Mouse (Mus musculus) liver, embryonic 16.5 days (tissue): ENCODE data around the gene Hic2. TPM values are rescaled to one million over a fixed set of nuclear protein-coding genes. Genes with fewer than 3 reads are reported as not detected.

Experiments used
- ATAC-seq: fragments of 200-750 bp; cut with Nextera tagmentation; 2 replicates; pipeline ENCODE4 v1.8.0; 2017; ENCODE audit warnings: low read depth, mild to moderate bottlenecking, moderate number of reproducible peaks, moderate library complexity
- H3K27ac ChIP-seq: fragments of 300-500 bp; sonication (generic); 2 replicates; pipeline ENCODE4 v1.5.1; 2014; ENCODE audit warnings: mild to moderate bottlenecking, low read length
- H3K27me3 ChIP-seq: fragments of 300-500 bp; sonication (generic); 2 replicates; pipeline ENCODE4 v1.6.1; 2014; ENCODE audit warnings: low read depth, low read length, mixed read lengths; ENCODE audit not compliant: control insufficient read depth, insufficient read depth
- H3K36me3 ChIP-seq: fragments of 300-500 bp; sonication (generic); 2 replicates; pipeline ENCODE4 v1.6.1; 2014; ENCODE audit warnings: mild to moderate bottlenecking; ENCODE audit not compliant: control insufficient read depth, insufficient read depth
- H3K4me1 ChIP-seq: fragments of 300-500 bp; sonication (generic); 2 replicates; pipeline ENCODE4 v1.6.1; 2014; ENCODE audit warnings: low read depth, low read length, mixed read lengths; ENCODE audit not compliant: control insufficient read depth
- H3K4me2 ChIP-seq: fragments of 300-500 bp; sonication (generic); 2 replicates; pipeline ENCODE4 v1.6.1; 2014; ENCODE audit warnings: low read depth, low read length, mixed read lengths
- H3K4me3 ChIP-seq: fragments of 300-500 bp; sonication (generic); 2 replicates; pipeline ENCODE4 v1.5.1; 2014; ENCODE audit warnings: low read depth, mild to moderate bottlenecking, low read length
- H3K9ac ChIP-seq: fragments of 300-500 bp; sonication (generic); 2 replicates; pipeline ENCODE4 v1.6.1; 2014; ENCODE audit warnings: low read depth, low read length
- H3K9me3 ChIP-seq: fragments of 300-500 bp; sonication (generic); replicated peaks from 2 replicates; pipeline ENCODE4 v1.6.1; 2016; ENCODE audit warnings: low read length; ENCODE audit not compliant: control insufficient read depth
- WGBS: fragments of 180-500 bp; shearing (Covaris S2); extraction: QIAGEN DNeasy Blood & Tissue Kit; methylation state at CpG from one replicate; pipeline ENCODE4 v1.1.7; 2014; ENCODE audit not compliant: insufficient replicate concordance; 5-methylcytosine and 5-hydroxymethylcytosine counted together
- polyA plus RNA-seq: library from polyadenylated mRNA; unstranded; fragments of >200 nt; fragmentation: Nextera tagmentation; extraction: Ambion mirVana; gene quantifications from 2 replicates; pipeline ENCODE4 v1.2.1, GENCODE M21; 2015

The Hic2 gene
- polyA plus RNA-seq, 1 experiment from 2014 or later, result 3.4 TPM

GRCm38 (mm10) chr16:17249135-17249534, 15.8 kb downstream of the Hic2 start:
- Histone ChIP-seq H3K4me1 (peaks cover 52% of the 10 kb centered on the region), H3K27ac (no peak overlapping the region), H3K27me3 (no peaks in the 10 kb centered on the region), H3K4me3 (no peak overlapping the region), H3K9me3 (no peaks in the 10 kb centered on the region), H3K9ac (no peak overlapping the region), H3K4me2 (0 out of 2 replicates have a peak overlapping the region, but pooled peaks have one; percentile 18), H3K36me3 (no peaks in the 10 kb centered on the region)
- peak; percentile 74 for ATAC-seq
- 14% methylated on average over 6 of the region's 6 CpGs for WGBS

- H3K9ac ChIP-seq, result no peak overlapping the region
- 60% methylated on average over 3 of the region's 3 CpGs for WGBS
- no peaks in the 10 kb centered on the region for H3K9me3 ChIP-seq
- H3K4me3 ChIP-seq, result no peak overlapping the region
- H3K36me3 ChIP-seq, result no peaks in the 10 kb centered on the region; the same call in none of the 2 replicates
- peaks cover 54% of the 10 kb centered on the region for H3K4me1 ChIP-seq
- H3K4me2 ChIP-seq, result peak overlapping the region; percentile 40
- peak; percentile 18; the same call in 1 of the 2 replicates for ATAC-seq
- H3K27me3 ChIP-seq, result no peaks in the 10 kb centered on the region
- peak overlapping the region; percentile 62 for H3K27ac ChIP-seq
These were observed 18.2 kb downstream of the Hic2 start for GRCm38 (mm10) chr16:17251539-17251938.

GRCm38 (mm10) chr16:17252086-17252726, 18.8 kb downstream of the Hic2 start:
- H3K27me3 ChIP-seq, result no peaks in the 10 kb centered on the region
- H3K27ac ChIP-seq, result peak overlapping the region; percentile 62
- no peaks in the 10 kb centered on the region for H3K9me3 ChIP-seq
- H3K4me1 ChIP-seq, result peaks cover 54% of the 10 kb centered on the region
- peak overlapping the region; percentile 40 for H3K4me2 ChIP-seq
- H3K36me3 ChIP-seq, result no peaks in the 10 kb centered on the region; the same call in none of the 2 replicates
- ATAC-seq, result peak; percentile 82
- H3K9ac ChIP-seq, result no peak overlapping the region; the same call in 1 of the 2 replicates
- no peak overlapping the region for H3K4me3 ChIP-seq
- WGBS, result 30% methylated on average over 3 of the region's 3 CpGs

GRCm38 (mm10) chr16:17252841-17253240, 19.5 kb downstream of the Hic2 start:
- Histone ChIP-seq H3K9me3 (no peaks in the 10 kb centered on the region), H3K27ac (peak overlapping the region; percentile 62), H3K27me3 (no peaks in the 10 kb centered on the region), H3K36me3 (peaks cover 3% of the 10 kb centered on the region), H3K4me3 (no peak overlapping the region), H3K4me1 (peaks cover 54% of the 10 kb centered on the region), H3K4me2 (peak overlapping the region; percentile 40; the same call in 1 of the 2 replicates), H3K9ac (peak overlapping the region; percentile 38)
- WGBS, result 29% methylated on average over 7 of the region's 7 CpGs
- peak; percentile 17; the same call in 1 of the 2 replicates for ATAC-seq

- no peak overlapping the region for H3K4me2 ChIP-seq
- no peaks in the 10 kb centered on the region for H3K9me3 ChIP-seq
- WGBS, result 74% methylated on average over 4 of the region's 4 CpGs
- peaks cover 3% of the 10 kb centered on the region for H3K36me3 ChIP-seq
- no peak for ATAC-seq
- H3K27me3 ChIP-seq, result no peaks in the 10 kb centered on the region
- peaks cover 43% of the 10 kb centered on the region for H3K4me1 ChIP-seq
- H3K9ac ChIP-seq, result no peak overlapping the region
- no peak overlapping the region for H3K27ac ChIP-seq
- no peak overlapping the region for H3K4me3 ChIP-seq
These were observed 20.7 kb downstream of the Hic2 start for GRCm38 (mm10) chr16:17254005-17254597.

GRCm38 (mm10) chr16:17255270-17255669, 21.9 kb downstream of the Hic2 start:
- ATAC-seq, result no peak
- Histone ChIP-seq H3K27me3 (no peaks in the 10 kb centered on the region), H3K4me3 (no peak overlapping the region), H3K9me3 (no peaks in the 10 kb centered on the region), H3K4me2 (no peak overlapping the region), H3K27ac (no peak overlapping the region), H3K36me3 (peaks cover 3% of the 10 kb centered on the region), H3K9ac (no peak overlapping the region), H3K4me1 (peaks cover 32% of the 10 kb centered on the region)
- WGBS, result 53% methylated on average over 2 of the region's 2 CpGs

GRCm38 (mm10) chr16:17257359-17257821, 24.0 kb downstream of the Hic2 start:
- H3K4me3 ChIP-seq, result no peak overlapping the region
- ATAC-seq, result no peak

GRCm38 (mm10) chr16:17258917-17259316, 25.5 kb downstream of the Hic2 start:
- WGBS, result 74% methylated on average over 12 of the region's 12 CpGs
- no peak overlapping the region for H3K27ac ChIP-seq
- H3K4me2 ChIP-seq, result no peak overlapping the region
- no peak overlapping the region for H3K4me3 ChIP-seq
- H3K9ac ChIP-seq, result no peak overlapping the region
- no peaks in the 10 kb centered on the region for H3K27me3 ChIP-seq
- H3K9me3 ChIP-seq, result no peaks in the 10 kb centered on the region
- ATAC-seq, result no peak
- H3K36me3 ChIP-seq, result peaks cover 3% of the 10 kb centered on the region
- peaks cover 4% of the 10 kb centered on the region for H3K4me1 ChIP-seq

More at GRCm38 (mm10) chr16:17257359-17257821, 24.0 kb downstream of the Hic2 start:
- 68% methylated on average over 9 of the region's 9 CpGs for WGBS
- H3K36me3 ChIP-seq, result peaks cover 3% of the 10 kb centered on the region
- no peak overlapping the region for H3K4me2 ChIP-seq
- no peaks in the 10 kb centered on the region for H3K27me3 ChIP-seq
- peaks cover 19% of the 10 kb centered on the region for H3K4me1 ChIP-seq
- H3K27ac ChIP-seq, result no peak overlapping the region
- no peak overlapping the region for H3K9ac ChIP-seq
- no peaks in the 10 kb centered on the region for H3K9me3 ChIP-seq

- H3K36me3 ChIP-seq, result peaks cover 3% of the 10 kb centered on the region
- no peak overlapping the region for H3K9ac ChIP-seq
- H3K4me2 ChIP-seq, result no peak overlapping the region
- no peak overlapping the region for H3K27ac ChIP-seq
- H3K4me1 ChIP-seq, result no peaks in the 10 kb centered on the region; the same call in 1 of the 2 replicates
- no peaks in the 10 kb centered on the region for H3K27me3 ChIP-seq
- H3K4me3 ChIP-seq, result no peak overlapping the region
- WGBS, result 57% methylated on average over 1 of the region's 1 CpGs
- H3K9me3 ChIP-seq, result no peaks in the 10 kb centered on the region
- no peak for ATAC-seq
These were observed 28.0 kb downstream of the Hic2 start for GRCm38 (mm10) chr16:17261341-17261740.
